Mouse (Mus musculus) lung, embryonic 16.5 days (tissue): ENCODE results near the gene Prcc. TPM values are rescaled to one million over a fixed set of nuclear protein-coding genes. Genes with fewer than 3 reads are reported as not detected.
"Not testable (repeated sequence)": the region's sequence is repeated elsewhere in the genome, so short reads cannot be mapped to it uniquely, and the experiment has no call there.

Source experiments
- ATAC-seq: fragments of 200-750 bp; cut with Nextera tagmentation; 2 replicates; pipeline ENCODE4 v1.8.0; 2017; ENCODE audit warnings: low read depth, mild to moderate bottlenecking, moderate library complexity
- H3K27ac ChIP-seq: fragments of 300-500 bp; sonication (generic); 2 replicates; pipeline ENCODE4 v1.5.1; 2014; ENCODE audit warnings: mild to moderate bottlenecking, control low read depth, low read length
- H3K27me3 ChIP-seq: fragments of 300-500 bp; sonication (generic); 2 replicates; pipeline ENCODE4 v1.6.1; 2014; ENCODE audit warnings: low read depth, low read length, mixed read lengths; ENCODE audit not compliant: control insufficient read depth, insufficient read depth
- H3K36me3 ChIP-seq: fragments of 300-500 bp; sonication (generic); 2 replicates; pipeline ENCODE4 v1.6.1; 2014; ENCODE audit warnings: low read length; ENCODE audit not compliant: control insufficient read depth, insufficient read depth
- H3K4me1 ChIP-seq: fragments of 300-500 bp; sonication (generic); replicated peaks from 2 replicates; pipeline ENCODE4 v1.6.1; 2014; ENCODE audit warnings: low read length, mixed read lengths; ENCODE audit not compliant: control insufficient read depth, insufficient read depth
- H3K4me2 ChIP-seq: fragments of 300-500 bp; sonication (generic); 2 replicates; pipeline ENCODE4 v1.6.1; 2014; ENCODE audit warnings: low read depth, low read length, control low read depth
- H3K4me3 ChIP-seq: fragments of 300-500 bp; sonication (generic); 2 replicates; pipeline ENCODE4 v1.5.1; 2014; ENCODE audit warnings: mild to moderate bottlenecking, low read length, control low read depth
- H3K9ac ChIP-seq: fragments of 300-500 bp; sonication (generic); 2 replicates; pipeline ENCODE4 v1.6.1; 2014; ENCODE audit warnings: low read length, control low read depth
- H3K9me3 ChIP-seq: fragments of 300-500 bp; sonication (generic); 2 replicates; pipeline ENCODE4 v1.6.1; 2016; ENCODE audit warnings: low read length; ENCODE audit not compliant: control insufficient read depth
- WGBS: fragments of 180-500 bp; shearing (Covaris S2); extraction: QIAGEN DNeasy Blood & Tissue Kit; methylation state at CpG from one replicate; pipeline ENCODE4 v1.1.7; 2014; 5-methylcytosine and 5-hydroxymethylcytosine counted together
- polyA plus RNA-seq: library from polyadenylated mRNA; unstranded; fragments of >200 nt; fragmentation: Nextera tagmentation; extraction: Ambion mirVana; gene quantifications from 2 replicates; pipeline ENCODE4 v1.2.1, GENCODE M21; 2015

Gene Prcc
- polyA plus RNA-seq, 1 experiment from 2014 or later = 11.7 TPM

DNA sequence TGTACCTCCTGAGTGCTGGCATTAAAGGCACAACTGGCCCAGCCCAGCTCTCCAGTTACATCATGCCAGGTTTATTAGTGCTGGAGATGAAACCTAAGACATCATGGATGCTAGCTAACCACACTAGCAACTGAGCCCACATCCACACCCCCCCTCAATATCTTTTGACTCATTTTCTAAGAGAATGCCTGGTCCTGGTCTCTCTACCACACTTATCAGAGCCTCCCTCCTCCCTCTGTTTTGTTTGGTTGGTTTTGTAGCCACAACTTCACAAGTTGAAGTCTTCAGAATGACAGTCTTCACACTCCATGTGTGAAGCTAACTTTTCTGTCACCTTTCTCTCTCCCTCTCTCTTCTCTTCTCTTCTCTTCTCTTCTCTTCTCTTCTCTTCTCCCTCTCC lies 44.5 kb downstream of the Prcc start:
- Histone ChIP-seq H3K27ac (no peak overlapping the region), H3K9ac (no peak overlapping the region)
- no peak for ATAC-seq

DNA sequence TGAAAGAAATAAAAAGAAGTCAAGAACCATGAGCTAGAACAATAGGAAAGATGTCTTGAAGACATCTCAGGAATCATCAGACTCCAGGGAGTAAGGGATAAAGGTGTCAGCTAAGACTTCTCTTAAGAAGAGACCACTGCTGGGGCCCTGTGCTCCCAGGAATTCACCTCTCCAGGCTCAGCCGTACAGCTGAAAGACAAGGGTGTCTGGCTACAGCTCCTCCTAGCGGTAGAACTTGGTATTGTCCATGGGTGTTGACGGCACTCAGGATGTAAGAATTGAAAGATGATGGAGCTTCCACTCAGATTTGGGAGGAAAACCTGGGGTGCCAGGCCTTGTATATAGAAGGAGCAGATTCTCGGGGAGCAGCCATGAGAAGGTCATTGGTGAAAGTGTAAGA lies 46.8 kb downstream of the Prcc start:
- Histone ChIP-seq H3K9ac (no peak overlapping the region), H3K4me2 (no peak overlapping the region), H3K4me1 (no peaks in the 10 kb centered on the region), H3K27me3 (peaks cover 3% of the 10 kb centered on the region; the same call in 1 of the 2 replicates), H3K27ac (no peak overlapping the region), H3K9me3 (no peaks in the 10 kb centered on the region), H3K36me3 (no peaks in the 10 kb centered on the region), H3K4me3 (no peak overlapping the region)
- ATAC-seq = no peak
- 3% methylated on average over 4 of the region's 4 CpGs for WGBS

More for the DNA sequence above, 44.5 kb downstream of the Prcc start:
- Histone ChIP-seq H3K4me3 (no peak overlapping the region), H3K9me3 (no peaks in the 10 kb centered on the region), H3K4me2 (no peak overlapping the region), H3K4me1 (no peaks in the 10 kb centered on the region), H3K36me3 (no peaks in the 10 kb centered on the region), H3K27me3 (peaks cover 3% of the 10 kb centered on the region; the same call in 1 of the 2 replicates)

DNA sequence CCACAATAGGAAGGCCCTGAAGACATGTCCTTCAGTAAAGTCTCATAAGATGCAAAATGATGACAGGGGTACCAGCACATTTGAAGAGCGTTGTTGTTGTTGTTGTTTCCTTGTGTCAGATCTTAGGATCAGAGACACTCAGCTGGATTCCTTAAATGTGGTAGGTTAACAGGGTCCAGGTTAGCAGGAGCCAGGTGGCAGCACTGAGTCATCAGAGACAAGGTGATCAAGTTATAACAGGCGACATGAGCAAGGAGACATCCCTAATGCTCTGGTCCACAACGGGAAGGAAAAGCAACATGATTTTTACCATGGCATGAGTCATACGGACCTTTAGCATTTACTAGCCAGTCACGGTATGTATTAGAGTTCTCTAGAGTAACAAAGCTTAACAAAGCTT lies 51.9 kb downstream of the Prcc start:
- H3K9me3 ChIP-seq = no peaks in the 10 kb centered on the region
- H3K4me3 ChIP-seq = no peak overlapping the region
- H3K36me3 ChIP-seq = no peaks in the 10 kb centered on the region
- ATAC-seq = no peak
- 61% methylated on average over 5 of the region's 5 CpGs for WGBS
- H3K27me3 ChIP-seq = no peaks in the 10 kb centered on the region
- no peaks in the 10 kb centered on the region for H3K4me1 ChIP-seq
- no peak overlapping the region for H3K4me2 ChIP-seq
- H3K27ac ChIP-seq = no peak overlapping the region
- no peak overlapping the region for H3K9ac ChIP-seq

- H3K27me3 ChIP-seq = no peaks in the 10 kb centered on the region
- ATAC-seq = no peak
- no peaks in the 10 kb centered on the region for H3K4me1 ChIP-seq
- no peak overlapping the region for H3K4me2 ChIP-seq
- H3K9me3 ChIP-seq = no peaks in the 10 kb centered on the region
- no peak overlapping the region for H3K27ac ChIP-seq
- no peak overlapping the region for H3K4me3 ChIP-seq
- WGBS = 79% methylated on average over 7 of the region's 7 CpGs
- H3K36me3 ChIP-seq = no peaks in the 10 kb centered on the region
- no peak overlapping the region for H3K9ac ChIP-seq
Measured at GRCm38 (mm10) chr3:87832109-87832859, 53.1 kb downstream of the Prcc start.

DNA sequence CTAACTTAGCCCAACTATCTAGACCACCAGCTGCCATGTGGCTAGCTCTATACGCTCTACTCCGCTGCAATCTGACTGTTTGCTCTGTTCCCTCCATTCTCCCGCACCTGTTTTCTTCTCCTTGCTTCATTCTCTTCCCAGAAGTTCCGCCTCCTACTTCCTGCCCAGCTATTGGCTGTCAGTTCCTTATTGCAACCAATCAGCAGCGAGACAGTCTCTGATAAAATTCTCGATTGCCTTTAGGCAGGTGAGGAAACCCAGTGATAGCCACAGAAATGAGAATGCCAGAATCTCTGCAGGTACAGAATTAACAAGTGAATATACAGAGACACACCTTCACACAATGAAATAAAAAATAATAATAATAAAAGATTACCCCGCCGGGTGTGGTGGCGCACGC lies 56.4 kb downstream of the Prcc start:
- no peaks in the 10 kb centered on the region for H3K4me1 ChIP-seq
- no peak overlapping the region for H3K27ac ChIP-seq
- H3K9me3 ChIP-seq = no peaks in the 10 kb centered on the region
- no peaks in the 10 kb centered on the region for H3K36me3 ChIP-seq
- WGBS = 46% methylated on average over 10 of the region's 10 CpGs
- no peak for ATAC-seq
- no peak overlapping the region for H3K4me2 ChIP-seq
- H3K9ac ChIP-seq = no peak overlapping the region
- H3K27me3 ChIP-seq = no peaks in the 10 kb centered on the region
- H3K4me3 ChIP-seq = no peak overlapping the region

- H3K9ac ChIP-seq = no peak overlapping the region
- H3K4me3 ChIP-seq = no peak overlapping the region
- no peak for ATAC-seq
- WGBS = 42% methylated on average over 4 of the region's 4 CpGs
- no peaks in the 10 kb centered on the region for H3K36me3 ChIP-seq
- H3K4me2 ChIP-seq = no peak overlapping the region
- H3K4me1 ChIP-seq = no peaks in the 10 kb centered on the region
- no peaks in the 10 kb centered on the region for H3K9me3 ChIP-seq
- no peaks in the 10 kb centered on the region for H3K27me3 ChIP-seq
- no peak overlapping the region for H3K27ac ChIP-seq
Measured at GRCm38 (mm10) chr3:87828435-87828834, 57.0 kb downstream of the Prcc start.

DNA sequence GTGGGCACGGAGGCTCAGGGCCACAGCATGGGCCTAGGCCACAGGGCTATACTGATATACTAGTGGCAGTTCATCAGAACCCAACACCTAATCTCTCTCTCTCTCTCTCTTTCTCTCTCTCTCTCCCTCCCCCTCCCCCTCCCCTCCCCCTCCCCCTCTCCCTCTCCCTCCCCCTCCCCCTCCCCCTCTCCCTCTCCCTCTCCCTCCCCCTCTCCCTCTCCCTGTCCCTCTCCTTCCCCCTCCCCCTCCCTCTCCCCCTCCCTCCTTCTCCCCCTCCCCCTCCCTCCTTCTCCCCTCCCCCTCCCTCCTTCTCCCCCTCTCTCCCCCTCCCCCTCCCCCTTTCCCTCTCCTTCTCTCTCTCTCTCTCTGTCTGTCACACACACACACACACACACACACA lies 61.2 kb downstream of the Prcc start, which contains the start of gene Pear1:
Gene Pear1 (minus strand): TSS at position 101 of the 400 bp plus-strand sequence.
- not testable (repeated sequence) for H3K4me1 ChIP-seq, H3K27me3 ChIP-seq, ATAC-seq, H3K4me2 ChIP-seq, H3K36me3 ChIP-seq, H3K27ac ChIP-seq, H3K9ac ChIP-seq, H3K4me3 ChIP-seq, H3K9me3 ChIP-seq
- WGBS = 73% methylated on average over 1 of the region's 1 CpGs

GRCm38 (mm10) chr3:87818226-87818625 lies 67.2 kb downstream of the Prcc start:
- H3K9me3 ChIP-seq = no peaks in the 10 kb centered on the region
- H3K4me2 ChIP-seq = no peak overlapping the region
- peaks cover 15% of the 10 kb centered on the region for H3K27me3 ChIP-seq
- no peaks in the 10 kb centered on the region for H3K36me3 ChIP-seq
- H3K27ac ChIP-seq = no peak overlapping the region
- H3K9ac ChIP-seq = no peak overlapping the region
- WGBS = 53% methylated on average over 12 of the region's 12 CpGs
- no peaks in the 10 kb centered on the region for H3K4me1 ChIP-seq
- ATAC-seq = no peak
- no peak overlapping the region for H3K4me3 ChIP-seq

- peak; percentile 69 for ATAC-seq
- peaks cover 18% of the 10 kb centered on the region for H3K27me3 ChIP-seq
- H3K36me3 ChIP-seq = no peaks in the 10 kb centered on the region
- no peak overlapping the region for H3K27ac ChIP-seq
- H3K9me3 ChIP-seq = no peaks in the 10 kb centered on the region
- no peak overlapping the region for H3K4me3 ChIP-seq
- no peak overlapping the region for H3K9ac ChIP-seq
- WGBS = 2% methylated on average over 12 of the region's 12 CpGs
- H3K4me1 ChIP-seq = no peaks in the 10 kb centered on the region
- H3K4me2 ChIP-seq = no peak overlapping the region
Measured at GRCm38 (mm10) chr3:87816646-87817093, 68.7 kb downstream of the Prcc start.
